Mouse (Mus musculus) neural tube, embryonic 13.5 days (tissue): Measurements from ENCODE around the gene Naa16. TPM values are rescaled to one million over a fixed set of nuclear protein-coding genes. Genes with fewer than 3 reads are reported as not detected.
"Not testable (repeated sequence)": the region's sequence is repeated elsewhere in the genome, so short reads cannot be mapped to it uniquely, and the experiment has no call there.

Source experiments
- ATAC-seq: fragments of 200-750 bp; cut with Nextera tagmentation; 2 replicates; pipeline ENCODE4 v1.8.0; 2017; ENCODE audit warnings: low read depth, mild to moderate bottlenecking, moderate TSS enrichment, moderate library complexity
- H3K27ac ChIP-seq: fragments of 300-500 bp; sonication (generic); replicated peaks from 2 replicates; pipeline ENCODE4 v1.5.1; 2015; ENCODE audit warnings: moderate library complexity, mild to moderate bottlenecking, inconsistent platforms
- H3K27me3 ChIP-seq: fragments of 300-500 bp; sonication (generic); 2 replicates; pipeline ENCODE4 v1.6.1; 2015; ENCODE audit warnings: mild to moderate bottlenecking, inconsistent platforms
- H3K36me3 ChIP-seq: fragments of 300-500 bp; sonication (generic); 2 replicates; pipeline ENCODE4 v1.6.1; 2015; ENCODE audit warnings: mild to moderate bottlenecking, inconsistent platforms
- H3K4me1 ChIP-seq: fragments of 300-500 bp; sonication (generic); replicated peaks from 2 replicates; pipeline ENCODE4 v1.6.1; 2015; ENCODE audit warnings: inconsistent platforms
- H3K4me2 ChIP-seq: fragments of 300-500 bp; sonication (generic); 2 replicates; pipeline ENCODE4 v1.6.1; 2015; ENCODE audit warnings: inconsistent platforms, mild to moderate bottlenecking, moderate library complexity
- H3K4me3 ChIP-seq: fragments of 300-500 bp; sonication (generic); 2 replicates; pipeline ENCODE4 v1.5.1; 2015; ENCODE audit warnings: mild to moderate bottlenecking, inconsistent platforms
- H3K9ac ChIP-seq: fragments of 300-500 bp; sonication (generic); 2 replicates; pipeline ENCODE4 v1.6.1; 2015; ENCODE audit warnings: moderate library complexity, mild to moderate bottlenecking, inconsistent platforms
- H3K9me3 ChIP-seq: fragments of 300-500 bp; sonication (generic); 2 replicates; pipeline ENCODE4 v1.6.1; 2016; ENCODE audit warnings: inconsistent platforms
- WGBS: fragments of 180-500 bp; shearing (Covaris S2); methylation state at CpG from one replicate; pipeline ENCODE4 v1.1.7; 2015; 5-methylcytosine and 5-hydroxymethylcytosine counted together
- polyA plus RNA-seq: library from polyadenylated mRNA; unstranded; fragments of >200 nt; fragmentation: Nextera tagmentation; extraction: Ambion mirVana; gene quantifications from 2 replicates; pipeline ENCODE4 v1.2.1, GENCODE M21; 2015

The Naa16 gene
- polyA plus RNA-seq = 19.2 and 22.3 TPM in 2 replicates

DNA sequence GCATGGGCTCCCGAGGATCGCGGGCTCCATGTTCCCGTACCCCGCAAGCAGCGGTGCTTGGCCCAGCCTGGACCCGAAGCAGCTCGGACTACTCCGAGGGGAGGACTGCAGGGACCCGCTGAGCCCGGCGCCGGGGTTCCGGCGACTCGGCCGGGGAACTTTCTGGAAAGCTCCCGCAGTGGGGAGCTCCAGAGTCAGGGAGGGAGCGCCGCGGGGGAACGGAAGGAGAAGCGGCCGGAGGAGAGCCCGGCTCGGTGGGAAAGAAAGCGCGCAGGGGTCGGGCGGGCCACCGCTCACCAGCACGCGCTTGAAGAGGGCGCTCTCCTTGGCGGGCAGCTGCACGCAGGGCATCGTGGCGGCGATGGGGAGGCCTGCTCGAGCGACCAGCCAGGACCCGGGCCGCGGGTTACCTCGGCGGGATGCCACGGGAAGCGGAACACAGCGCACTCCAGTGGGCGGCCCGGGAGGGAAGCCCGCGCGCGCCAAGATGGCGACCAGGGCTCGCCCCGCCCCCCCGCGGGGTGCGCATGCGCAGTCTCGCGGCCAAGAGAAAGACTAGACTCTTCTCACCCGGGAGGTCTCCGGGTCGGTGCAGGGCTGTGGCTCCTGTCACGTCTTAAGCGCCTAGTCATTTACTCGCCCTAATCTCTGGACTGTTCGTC is at the start of gene Naa16:
Naa16 (minus strand) TSS at position 514 of the 662 bp plus-strand sequence.
- Histone ChIP-seq H3K4me1 (peaks cover 20% of the 10 kb centered on the region), H3K27me3 (no peaks in the 10 kb centered on the region), H3K4me2 (peak within 1 kb of the TSS; percentile 82), H3K9ac (peak within 1 kb of the TSS; percentile 80), H3K27ac (peak within 1 kb of the TSS; percentile 97), H3K36me3 (no peaks in the 10 kb centered on the region), H3K4me3 (peak within 1 kb of the TSS; percentile 73), H3K9me3 (no peaks in the 10 kb centered on the region)
- under 1% methylated on average over 69 of the region's 71 CpGs for WGBS
- ATAC-seq = peak; percentile 98

DNA sequence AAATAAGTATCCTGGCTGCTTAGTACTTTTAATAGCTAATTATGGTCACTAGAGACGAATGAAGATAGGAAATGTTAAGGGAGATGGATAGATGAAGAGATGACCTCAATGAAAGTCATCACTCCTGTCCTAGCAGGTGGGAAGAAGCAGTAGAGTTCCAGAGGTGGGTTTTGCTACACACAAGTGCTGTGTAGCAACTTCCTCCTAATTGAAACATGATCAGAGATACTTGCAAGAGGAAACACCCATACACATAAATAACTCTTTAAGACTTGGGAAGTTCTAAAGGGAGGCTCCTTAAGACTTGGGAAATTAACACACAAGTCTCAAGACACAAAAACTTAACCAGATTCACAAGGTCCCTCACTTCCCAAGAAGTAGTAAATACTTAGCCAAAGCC is 43.5 kb upstream of the Naa16 start:
- no peaks in the 10 kb centered on the region for H3K4me1 ChIP-seq
- H3K27ac ChIP-seq = no peak overlapping the region
- WGBS = 80% methylated on average over 1 of the region's 1 CpGs
- H3K9ac ChIP-seq = no peak overlapping the region
- no peak for ATAC-seq
- no peak overlapping the region for H3K4me3 ChIP-seq
- no peaks in the 10 kb centered on the region for H3K27me3 ChIP-seq
- H3K36me3 ChIP-seq = peaks cover 4% of the 10 kb centered on the region; the same call in 1 of the 2 replicates
- no peaks in the 10 kb centered on the region for H3K9me3 ChIP-seq
- H3K4me2 ChIP-seq = no peak overlapping the region

DNA sequence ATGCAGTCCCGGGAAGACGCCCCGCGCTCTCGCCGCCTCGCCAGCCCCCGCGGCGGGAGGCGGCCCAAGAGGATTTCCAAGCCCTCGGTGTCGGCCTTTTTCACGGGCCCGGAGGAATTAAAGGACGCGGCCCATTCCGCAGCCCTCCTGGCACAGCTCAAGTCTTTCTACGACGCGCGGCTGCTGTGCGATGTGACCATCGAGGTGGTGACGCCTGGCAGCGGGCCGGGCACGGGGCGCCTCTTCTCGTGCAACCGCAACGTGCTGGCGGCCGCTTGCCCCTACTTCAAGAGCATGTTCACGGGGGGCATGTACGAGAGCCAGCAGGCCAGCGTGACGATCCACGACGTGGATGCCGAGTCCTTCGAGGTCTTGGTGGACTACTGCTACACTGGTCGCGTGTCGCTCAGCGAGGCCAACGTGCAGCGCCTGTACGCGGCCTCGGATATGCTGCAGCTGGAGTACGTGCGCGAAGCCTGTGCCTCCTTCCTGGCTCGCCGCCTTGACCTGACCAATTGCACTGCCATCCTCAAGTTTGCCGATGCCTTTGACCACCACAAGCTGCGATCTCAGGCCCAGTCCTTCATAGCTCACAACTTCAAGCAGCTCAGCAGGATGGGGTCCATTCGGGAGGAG is 36.3 kb upstream of the Naa16 start:
- not testable (repeated sequence) for H3K4me1 ChIP-seq, H3K9me3 ChIP-seq, H3K27me3 ChIP-seq
- H3K27ac ChIP-seq = peak overlapping the region; percentile 92
- H3K4me3 ChIP-seq = peak overlapping the region; percentile 53
- peak overlapping the region; percentile 73 for H3K9ac ChIP-seq
- H3K4me2 ChIP-seq = peak overlapping the region; percentile 52
- peaks cover 19% of the 10 kb centered on the region for H3K36me3 ChIP-seq
- 61% methylated on average over 10 of the region's 59 CpGs for WGBS
- ATAC-seq = peak; percentile 71

DNA sequence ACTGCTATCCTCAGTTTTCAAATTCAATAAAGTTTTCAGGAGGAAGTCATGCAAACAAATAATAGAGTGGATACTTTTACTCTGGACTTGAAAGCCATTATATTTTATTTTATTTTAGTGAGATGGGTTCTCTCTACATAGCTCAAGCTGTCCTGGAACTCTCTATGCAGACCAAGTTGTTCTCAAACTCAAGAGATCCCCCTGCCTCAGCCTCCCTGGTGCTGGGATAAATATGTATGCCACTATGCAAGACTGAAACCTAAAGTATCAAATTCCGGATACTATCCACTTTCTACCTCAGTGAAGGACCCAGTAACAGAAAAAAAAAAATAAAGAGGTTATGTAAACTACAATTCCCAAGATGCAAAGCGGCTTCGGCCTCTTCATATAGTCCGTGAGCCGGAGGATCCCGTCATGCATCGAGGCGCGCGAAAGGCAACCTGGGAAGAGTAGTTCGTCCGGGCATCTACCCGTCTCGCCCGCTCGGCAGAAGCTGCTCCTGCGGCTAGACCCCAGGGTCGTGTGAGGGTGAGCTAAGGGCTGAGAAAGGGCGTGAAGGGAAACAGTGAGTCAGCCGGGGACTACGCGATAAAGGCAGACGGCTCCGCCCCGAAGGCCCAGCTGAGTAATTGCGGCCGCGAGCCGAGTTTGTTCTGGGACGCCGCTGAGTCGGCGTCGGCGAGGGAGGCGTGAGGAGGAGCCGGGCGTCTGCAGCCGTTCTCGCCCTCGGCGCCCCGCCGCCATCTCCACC is 35.6 kb upstream of the Naa16 start, which contains the start of gene Kbtbd7:
Kbtbd7 (plus strand) TSS at position 533 of the 751 bp plus-strand sequence.
- under 1% methylated on average over 44 of the region's 44 CpGs for WGBS
- peak within 1 kb of the TSS; percentile 73 for H3K9ac ChIP-seq
- H3K9me3 ChIP-seq = 0 out of 2 replicates have a peak, but pooled peaks cover 9% of the 10 kb centered on the region

GRCm38 (mm10) chr14:79420083-79420685 is 29.6 kb upstream of the Naa16 start:
- H3K4me3 ChIP-seq = no peak overlapping the region
- WGBS = 26% methylated on average over 20 of the region's 20 CpGs
- no peak; the same call in 1 of the 2 replicates for ATAC-seq

More for the DNA sequence above, 35.6 kb upstream of the Naa16 start, which contains the start of gene Kbtbd7:
- ATAC-seq = peak; percentile 98
- Histone ChIP-seq H3K36me3 (peaks cover 15% of the 10 kb centered on the region), H3K4me2 (peak within 1 kb of the TSS; percentile 52), H3K4me1 (peaks cover 9% of the 10 kb centered on the region; the same call in 1 of the 2 replicates), H3K4me3 (peak within 1 kb of the TSS; percentile 53), H3K27me3 (no peaks in the 10 kb centered on the region), H3K27ac (peak within 1 kb of the TSS; percentile 92)

DNA sequence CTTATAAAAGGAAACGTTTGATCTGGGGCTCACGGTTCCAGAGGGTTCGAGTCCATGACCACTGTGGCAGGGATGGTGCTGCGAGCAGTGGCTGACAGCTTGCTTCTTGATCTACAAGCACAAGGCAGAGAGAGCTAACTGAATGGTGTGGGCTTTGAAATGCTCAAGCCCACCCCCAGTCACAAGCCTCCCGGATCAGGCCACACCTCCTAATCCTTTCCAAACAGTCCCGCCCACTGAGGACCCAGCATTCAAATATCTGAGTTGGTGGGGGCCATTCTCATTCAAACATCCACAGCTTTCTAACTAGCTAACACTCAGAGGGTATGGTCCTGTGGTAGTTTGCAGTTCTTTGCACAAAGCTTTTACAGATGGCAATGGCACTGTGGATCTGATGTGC is 22.5 kb upstream of the Naa16 start:
- Histone ChIP-seq H3K27me3 (no peaks in the 10 kb centered on the region), H3K9me3 (no peaks in the 10 kb centered on the region), H3K4me1 (no peaks in the 10 kb centered on the region), H3K36me3 (peaks cover 41% of the 10 kb centered on the region), H3K9ac (no peak overlapping the region), H3K27ac (no peak overlapping the region), H3K4me2 (no peak overlapping the region), H3K4me3 (no peak overlapping the region)
- 86% methylated on average over 6 of the region's 6 CpGs for WGBS
- no peak for ATAC-seq

More at GRCm38 (mm10) chr14:79420083-79420685, 29.6 kb upstream of the Naa16 start:
- Histone ChIP-seq H3K4me1 (peaks cover 8% of the 10 kb centered on the region), H3K4me2 (peak overlapping the region; percentile 13; the same call in 1 of the 2 replicates), H3K36me3 (peaks cover 19% of the 10 kb centered on the region), H3K9me3 (no peaks in the 10 kb centered on the region), H3K27ac (no peak overlapping the region), H3K27me3 (no peaks in the 10 kb centered on the region), H3K9ac (no peak overlapping the region)

DNA sequence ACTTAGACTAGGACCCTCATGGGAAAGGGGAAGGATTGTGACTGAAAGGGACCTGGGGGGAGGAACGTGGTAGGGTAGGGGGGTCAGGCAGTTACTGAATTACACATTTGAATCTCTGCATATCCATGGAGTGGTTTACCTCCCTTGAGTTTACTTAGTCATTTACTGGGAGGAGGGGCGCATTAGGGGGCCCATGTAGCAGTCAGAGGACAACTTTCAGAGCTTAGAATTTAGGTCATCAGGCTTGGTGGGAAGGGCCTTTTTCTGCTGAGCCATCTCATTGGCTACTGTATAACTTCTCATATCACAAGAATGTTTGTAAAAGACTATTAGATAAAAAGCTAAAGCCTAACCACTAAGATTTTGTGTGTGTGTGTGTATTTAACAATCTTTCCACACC is 20.1 kb upstream of the Naa16 start:
- WGBS = 79% methylated on average over 2 of the region's 2 CpGs
- Histone ChIP-seq H3K9ac (no peak overlapping the region), H3K27ac (no peak overlapping the region), H3K4me2 (no peak overlapping the region), H3K27me3 (no peaks in the 10 kb centered on the region), H3K36me3 (peaks cover 42% of the 10 kb centered on the region), H3K4me1 (no peaks in the 10 kb centered on the region), H3K9me3 (no peaks in the 10 kb centered on the region), H3K4me3 (no peak overlapping the region)
- no peak for ATAC-seq

GRCm38 (mm10) chr14:79409278-79409830 is 18.8 kb upstream of the Naa16 start:
- no peak for ATAC-seq
- WGBS = 89% methylated on average over 6 of the region's 6 CpGs
- H3K4me3 ChIP-seq = no peak overlapping the region
- H3K27ac ChIP-seq = no peak overlapping the region
- H3K9me3 ChIP-seq = no peaks in the 10 kb centered on the region
- H3K36me3 ChIP-seq = peaks cover 40% of the 10 kb centered on the region
- no peaks in the 10 kb centered on the region for H3K27me3 ChIP-seq
- no peak overlapping the region for H3K4me2 ChIP-seq
- no peaks in the 10 kb centered on the region for H3K4me1 ChIP-seq
- no peak overlapping the region for H3K9ac ChIP-seq

DNA sequence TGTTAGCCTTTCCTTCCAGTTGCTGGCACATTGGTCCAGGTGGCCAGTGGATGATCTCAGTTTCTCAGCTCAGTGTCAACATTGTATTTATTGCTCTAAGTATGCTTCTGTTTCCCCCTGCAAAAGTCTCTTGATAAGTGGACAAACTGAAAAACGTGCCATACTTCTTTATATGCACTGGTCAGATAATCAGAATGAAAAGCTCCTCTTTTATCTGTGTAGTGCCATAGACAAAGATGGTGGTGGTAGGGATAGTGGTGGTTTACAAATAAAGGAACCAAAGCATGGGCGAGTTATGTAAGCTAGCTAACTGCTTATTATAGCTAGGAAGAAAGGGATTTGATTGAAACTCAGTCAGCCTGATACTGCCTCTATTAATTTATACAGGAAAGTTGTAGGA is 17.1 kb upstream of the Naa16 start:
- WGBS = 90% methylated on average over 2 of the region's 2 CpGs
- no peaks in the 10 kb centered on the region for H3K4me1 ChIP-seq
- no peak overlapping the region for H3K4me3 ChIP-seq
- peaks cover 39% of the 10 kb centered on the region for H3K36me3 ChIP-seq
- H3K27ac ChIP-seq = no peak overlapping the region
- no peaks in the 10 kb centered on the region for H3K9me3 ChIP-seq
- H3K9ac ChIP-seq = no peak overlapping the region
- H3K27me3 ChIP-seq = no peaks in the 10 kb centered on the region
- ATAC-seq = no peak
- H3K4me2 ChIP-seq = no peak overlapping the region

GRCm38 (mm10) chr14:79397321-79398122 is 6.9 kb upstream of the Naa16 start, which contains the start of gene Mtrf1:
TSS of gene Mtrf1 (plus strand) at chr14:79397772.
- WGBS = 19% methylated on average over 23 of the region's 23 CpGs
- H3K4me1 ChIP-seq = peaks cover 10% of the 10 kb centered on the region
- peak within 1 kb of the TSS; percentile 62 for H3K4me3 ChIP-seq
- no peaks in the 10 kb centered on the region for H3K27me3 ChIP-seq
- peaks cover 14% of the 10 kb centered on the region for H3K36me3 ChIP-seq
- H3K9ac ChIP-seq = peak within 1 kb of the TSS; percentile 74
- peak; percentile 96 for ATAC-seq
- H3K4me2 ChIP-seq = peak within 1 kb of the TSS; percentile 64
- H3K27ac ChIP-seq = peak within 1 kb of the TSS; percentile 95
- H3K9me3 ChIP-seq = no peaks in the 10 kb centered on the region

DNA sequence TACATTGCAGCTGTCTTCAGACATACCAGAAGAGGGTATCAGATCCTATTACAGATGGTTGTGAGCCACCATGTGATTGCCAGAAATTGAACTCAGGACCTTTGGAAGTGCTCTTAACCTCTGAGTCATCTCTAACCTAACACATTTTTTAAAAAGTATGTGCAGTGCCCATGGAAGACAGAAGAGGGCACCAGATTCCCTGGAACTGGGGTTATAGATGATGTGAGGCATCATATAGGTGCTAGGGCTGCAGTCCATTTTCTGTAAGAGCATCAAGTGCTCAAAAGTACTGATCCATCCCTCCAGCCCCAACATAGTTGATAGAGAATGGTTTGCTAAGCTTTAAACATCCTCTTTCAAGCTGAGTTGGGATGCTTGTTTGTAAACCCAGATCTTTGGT is 4.0 kb upstream of the Naa16 start:
- no peak overlapping the region for H3K27ac ChIP-seq
- no peak overlapping the region for H3K4me2 ChIP-seq
- peaks cover 16% of the 10 kb centered on the region for H3K4me1 ChIP-seq
- H3K4me3 ChIP-seq = no peak overlapping the region
- H3K9me3 ChIP-seq = no peaks in the 10 kb centered on the region
- no peaks in the 10 kb centered on the region for H3K36me3 ChIP-seq
- no peaks in the 10 kb centered on the region for H3K27me3 ChIP-seq
- ATAC-seq = no peak
- no peak overlapping the region for H3K9ac ChIP-seq
